18 mouse cellular contexts compared by ENCODE assay signal in genomic region chr9:98829508-98829907, GRCm38 (mm10). TPM values are rescaled to one million over a fixed set of nuclear protein-coding genes. Genes with fewer than 3 reads are reported as not detected.
"Had no signal": no experiment of that assay in that cellular context is flagged by ENCODE, and none has a peak within 500 bp of the region (broad histone marks: within the 10 kb centered on the region; RNA-seq: fewer than 3 reads in every experiment).

No protein-coding gene starts in this region.

- ATAC-seq: inflammation-experienced regulatory T-cells, adult 6 months; liver, embryonic 12.5 days; midbrain, embryonic 15.5 days had no signal

- H3K4me2 ChIP-seq: liver, embryonic 12.5 days; lung, embryonic 14.5 days; midbrain, embryonic 15.5 days; neural tube, embryonic 13.5 days; stomach, embryonic 15.5 days had no signal

- H3K9ac ChIP-seq: liver, embryonic 12.5 days; lung, embryonic 14.5 days; midbrain, embryonic 15.5 days; neural tube, embryonic 13.5 days; stomach, embryonic 15.5 days had no signal

- H3K4me3 ChIP-seq: layer of hippocampus, adult 2 months; liver, embryonic 12.5 days; midbrain, embryonic 15.5 days; neural tube, embryonic 13.5 days; stomach, embryonic 15.5 days had no signal

- DNase-seq: kidney, adult 11 months; kidney, postnatal 10 days; left cerebral cortex, postnatal 4 days; lung, embryonic 14.5 days; lung, postnatal 10 days; right cerebral cortex, postnatal 14 days; thymus, adult 2 months; thymus, postnatal 25 days had no signal

- H3K9me3 ChIP-seq: liver, embryonic 12.5 days; neural tube, embryonic 13.5 days; stomach, embryonic 15.5 days had no signal

- H3K36me3 ChIP-seq: liver, embryonic 12.5 days; midbrain, embryonic 15.5 days; neural tube, embryonic 13.5 days; stomach, embryonic 15.5 days had no signal

- H3K27me3 ChIP-seq: liver, embryonic 12.5 days; midbrain, embryonic 15.5 days; neural tube, embryonic 13.5 days; stomach, embryonic 15.5 days had no signal

- H3K4me1 ChIP-seq: liver, embryonic 12.5 days; midbrain, embryonic 15.5 days; neural tube, embryonic 13.5 days; stomach, embryonic 15.5 days had no signal

- H3K27ac ChIP-seq: layer of hippocampus, adult 2 months; liver, embryonic 12.5 days; midbrain, embryonic 15.5 days; neural tube, embryonic 13.5 days; stomach, embryonic 15.5 days had no signal

RNA-seq across cellular contexts. Expression of gene Prr23a1, which starts 12.8 kb away (rescaled TPM):
- polyA plus RNA-seq: inflammation-experienced regulatory T-cells, adult 6 months; limb, embryonic 14.5 days; liver, embryonic 12.5 days; liver, embryonic 16.5 days; lung, embryonic 14.5 days; midbrain, embryonic 15.5 days; neural tube, embryonic 13.5 days; spleen, adult 2 months; stomach, embryonic 15.5 days; thymus, adult 2 months; urinary bladder, adult 2 months had no signal

RNA-seq across cellular contexts. Expression of gene Prr23a2, which starts 26.8 kb away (rescaled TPM):
- polyA plus RNA-seq: inflammation-experienced regulatory T-cells, adult 6 months; limb, embryonic 14.5 days; liver, embryonic 12.5 days; liver, embryonic 16.5 days; lung, embryonic 14.5 days; midbrain, embryonic 15.5 days; neural tube, embryonic 13.5 days; spleen, adult 2 months; stomach, embryonic 15.5 days; thymus, adult 2 months; urinary bladder, adult 2 months had no signal

RNA-seq across cellular contexts. Expression of gene Prr23a3, which starts 35.1 kb away (rescaled TPM):
- polyA plus RNA-seq: inflammation-experienced regulatory T-cells, adult 6 months; limb, embryonic 14.5 days; liver, embryonic 12.5 days; liver, embryonic 16.5 days; lung, embryonic 14.5 days; midbrain, embryonic 15.5 days; neural tube, embryonic 13.5 days; spleen, adult 2 months; thymus, adult 2 months had no signal
